Mouse (Mus musculus) forebrain, embryonic 15.5 days (tissue): Measurements from ENCODE around the gene Sox5. TPM values are rescaled to one million over a fixed set of nuclear protein-coding genes. Genes with fewer than 3 reads are reported as not detected.

ENCODE experiments used
- ATAC-seq: fragments of 200-750 bp; cut with Nextera tagmentation; replicated peaks from 2 replicates; pipeline ENCODE4 v1.8.0; 2017; ENCODE audit warnings: mild to moderate bottlenecking, moderate TSS enrichment, moderate library complexity
- H3K27ac ChIP-seq: fragments of 300-500 bp; sonication (generic); replicated peaks from 2 replicates; pipeline ENCODE4 v1.5.1; 2015; ENCODE audit warnings: mild to moderate bottlenecking, inconsistent platforms
- H3K27me3 ChIP-seq: fragments of 300-500 bp; sonication (generic); 2 replicates; pipeline ENCODE4 v1.6.1; 2015; ENCODE audit warnings: inconsistent platforms
- H3K36me3 ChIP-seq: fragments of 300-500 bp; sonication (generic); 2 replicates; pipeline ENCODE4 v1.6.1; 2015; ENCODE audit warnings: mild to moderate bottlenecking, inconsistent platforms
- H3K4me1 ChIP-seq: fragments of 300-500 bp; sonication (generic); 2 replicates; pipeline ENCODE4 v1.6.1; 2015; ENCODE audit warnings: inconsistent platforms
- H3K4me2 ChIP-seq: fragments of 300-500 bp; sonication (generic); replicated peaks from 2 replicates; pipeline ENCODE4 v1.6.1; 2015; ENCODE audit warnings: mild to moderate bottlenecking, inconsistent platforms
- H3K4me3 ChIP-seq: fragments of 300-500 bp; sonication (generic); 2 replicates; pipeline ENCODE4 v1.5.1; 2015; ENCODE audit warnings: mild to moderate bottlenecking, inconsistent platforms
- H3K9ac ChIP-seq: fragments of 300-500 bp; sonication (generic); replicated peaks from 2 replicates; pipeline ENCODE4 v1.6.1; 2015; ENCODE audit warnings: mild to moderate bottlenecking, inconsistent platforms
- H3K9me3 ChIP-seq: fragments of 300-500 bp; sonication (generic); 2 replicates; pipeline ENCODE4 v1.6.1; 2016; ENCODE audit warnings: inconsistent platforms
- WGBS: fragments of 180-500 bp; shearing (Covaris S2); methylation state at CpG from one replicate; pipeline ENCODE4 v1.1.7; 2015; ENCODE audit warnings: mixed read lengths; 5-methylcytosine and 5-hydroxymethylcytosine counted together
- polyA plus RNA-seq: library from polyadenylated mRNA; unstranded; fragments of >200 nt; fragmentation: Nextera tagmentation; extraction: Ambion mirVana; gene quantifications from 2 replicates; pipeline ENCODE4 v1.2.1, GENCODE M21; 2015

Gene Sox5
- polyA plus RNA-seq, 1 experiment from 2014 or later, result 239 TPM

DNA sequence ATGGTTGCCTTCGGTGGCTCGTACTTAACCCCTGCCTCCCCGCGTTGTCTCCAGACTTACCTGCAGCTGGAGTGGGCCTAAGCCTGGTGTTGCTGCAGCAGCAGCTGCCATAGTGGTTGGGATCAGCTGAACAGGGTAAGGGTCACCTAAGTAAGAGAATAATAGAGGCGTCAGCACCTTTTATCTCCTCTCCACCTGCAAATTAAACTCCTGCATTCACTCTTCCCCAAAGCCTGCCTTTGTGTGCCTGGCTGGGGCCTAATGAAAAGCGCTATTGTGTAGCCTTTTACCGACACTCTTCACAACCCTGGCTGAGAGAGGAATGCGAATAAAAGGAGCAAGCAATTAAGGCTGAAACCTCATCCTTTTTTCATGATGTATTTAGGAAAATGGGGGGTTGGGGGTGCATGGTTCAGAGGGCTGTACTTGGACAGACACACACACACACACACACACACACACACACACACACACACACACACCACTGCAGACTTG lies 840.4 kb downstream of the Sox5 start:
- Histone ChIP-seq H3K4me2 (no peak overlapping the region), H3K9me3 (no peaks in the 10 kb centered on the region), H3K27ac (peak overlapping the region; percentile 61), H3K4me3 (no peak overlapping the region), H3K4me1 (peaks cover 12% of the 10 kb centered on the region), H3K27me3 (no peaks in the 10 kb centered on the region), H3K9ac (no peak overlapping the region), H3K36me3 (no peaks in the 10 kb centered on the region)
- ATAC-seq, result peak; percentile 83
- WGBS, result 6% methylated on average over 8 of the region's 8 CpGs

DNA sequence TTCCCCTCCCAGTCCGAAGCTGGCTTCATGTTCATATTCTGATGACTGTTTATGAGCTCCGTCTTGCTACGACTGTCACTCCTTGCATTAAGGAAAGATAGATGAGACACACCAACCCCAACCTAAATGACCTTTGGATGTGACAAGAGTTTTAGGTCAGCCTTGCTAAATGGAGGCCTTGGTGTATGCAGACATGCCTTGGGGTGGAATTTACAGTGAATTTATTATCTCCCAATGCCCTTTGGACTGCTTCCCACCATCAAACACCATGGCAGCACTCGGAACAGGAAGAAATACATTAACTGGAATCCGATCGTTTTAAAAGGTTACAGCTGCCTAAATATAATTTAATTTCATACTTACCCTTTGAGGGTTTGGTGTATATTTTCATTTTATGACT lies 858.6 kb downstream of the Sox5 start:
- Histone ChIP-seq H3K4me1 (peaks cover 6% of the 10 kb centered on the region; the same call in 1 of the 2 replicates), H3K4me2 (no peak overlapping the region), H3K9ac (no peak overlapping the region), H3K4me3 (no peak overlapping the region), H3K9me3 (no peaks in the 10 kb centered on the region), H3K27ac (no peak overlapping the region), H3K36me3 (no peaks in the 10 kb centered on the region), H3K27me3 (no peaks in the 10 kb centered on the region)
- no peak for ATAC-seq
- 91% methylated on average over 6 of the region's 6 CpGs for WGBS

DNA sequence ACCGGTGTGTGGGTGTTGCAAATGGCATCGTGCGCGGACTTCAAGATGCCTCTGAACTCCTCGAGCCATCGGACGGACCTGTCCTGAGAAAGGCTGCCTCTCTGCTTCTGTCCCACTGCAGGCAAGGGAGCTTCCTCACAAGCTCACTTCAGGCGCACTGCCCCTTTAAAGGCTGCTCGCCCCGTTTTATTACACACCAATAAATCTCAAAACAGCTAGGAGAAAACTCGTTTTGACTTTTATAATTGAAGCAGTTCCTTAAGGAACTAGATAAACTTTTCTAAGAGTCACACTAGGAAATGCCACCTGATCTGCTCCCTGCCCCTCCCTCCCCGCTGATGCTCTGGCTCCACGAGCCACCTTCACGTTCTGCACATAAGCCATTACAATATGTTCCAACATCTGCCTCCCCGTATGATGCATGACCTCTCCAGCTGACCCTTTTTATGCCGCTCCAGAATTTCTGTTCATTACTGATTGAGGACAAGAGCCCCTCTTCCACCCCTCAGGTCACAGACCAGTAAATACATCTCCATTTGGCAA lies 863.3 kb downstream of the Sox5 start:
- no peak overlapping the region for H3K4me2 ChIP-seq
- no peak overlapping the region for H3K27ac ChIP-seq
- no peaks in the 10 kb centered on the region for H3K9me3 ChIP-seq
- H3K36me3 ChIP-seq, result no peaks in the 10 kb centered on the region
- no peak for ATAC-seq
- H3K9ac ChIP-seq, result no peak overlapping the region
- peaks cover 6% of the 10 kb centered on the region; the same call in 1 of the 2 replicates for H3K4me1 ChIP-seq
- WGBS, result 65% methylated on average over 16 of the region's 16 CpGs
- no peak overlapping the region for H3K4me3 ChIP-seq
- H3K27me3 ChIP-seq, result no peaks in the 10 kb centered on the region

DNA sequence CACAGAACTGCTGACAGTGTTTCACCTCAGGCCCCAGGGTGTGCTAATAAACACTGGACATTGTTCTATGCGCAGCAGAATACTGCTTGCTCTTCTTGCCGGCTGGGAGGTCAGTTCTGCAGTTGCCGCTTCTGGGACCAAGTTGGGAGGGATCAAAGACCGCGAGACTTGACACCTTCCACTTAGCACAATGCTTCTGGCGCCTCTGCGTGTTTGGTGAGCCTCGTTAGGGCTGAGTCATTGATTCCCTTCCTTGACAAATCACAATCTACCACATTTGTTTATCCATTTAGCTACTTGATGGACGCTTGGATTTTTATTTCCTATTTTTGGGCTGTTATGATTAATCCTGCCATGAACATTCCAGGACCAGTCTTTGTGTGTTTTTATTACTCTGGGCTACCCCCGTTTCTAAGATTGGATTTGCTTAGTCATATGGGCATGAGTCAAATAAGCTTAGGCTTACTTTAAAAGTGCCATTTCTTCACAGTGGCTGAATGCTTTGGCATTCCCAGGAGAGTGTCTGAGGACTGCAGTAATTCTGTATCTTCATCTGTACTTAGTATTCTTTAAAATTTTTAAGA lies 865.5 kb downstream of the Sox5 start:
- ATAC-seq, result no peak
- Histone ChIP-seq H3K4me2 (no peak overlapping the region), H3K4me1 (peaks cover 15% of the 10 kb centered on the region), H3K9me3 (no peaks in the 10 kb centered on the region), H3K27ac (no peak overlapping the region), H3K4me3 (no peak overlapping the region), H3K9ac (no peak overlapping the region), H3K36me3 (no peaks in the 10 kb centered on the region), H3K27me3 (no peaks in the 10 kb centered on the region)
- 50% methylated on average over 10 of the region's 10 CpGs for WGBS

DNA sequence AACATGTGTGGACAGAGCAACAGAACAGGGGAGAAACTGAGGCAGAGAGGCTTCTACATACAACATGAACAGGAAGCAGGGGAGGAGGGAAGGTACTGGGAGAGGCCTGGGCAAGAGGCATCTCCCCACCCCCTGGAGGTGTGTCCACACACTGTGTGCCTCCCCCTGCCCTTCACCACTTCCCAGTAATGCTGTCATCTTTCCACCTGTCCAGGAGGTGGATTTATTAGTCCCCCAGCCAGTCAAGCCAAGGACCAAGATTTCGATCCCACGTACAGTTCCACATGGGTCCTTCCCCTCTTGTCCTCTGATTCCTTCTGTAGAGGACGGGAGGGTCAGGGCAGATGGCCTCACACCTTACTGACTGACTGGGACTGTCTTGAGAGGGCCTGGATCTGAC lies 866.1 kb downstream of the Sox5 start:
- no peak for ATAC-seq
- Histone ChIP-seq H3K4me2 (no peak overlapping the region), H3K4me1 (peaks cover 15% of the 10 kb centered on the region), H3K9me3 (no peaks in the 10 kb centered on the region), H3K9ac (no peak overlapping the region), H3K27me3 (no peaks in the 10 kb centered on the region), H3K4me3 (no peak overlapping the region), H3K36me3 (no peaks in the 10 kb centered on the region), H3K27ac (no peak overlapping the region)
- WGBS, result 91% methylated on average over 3 of the region's 3 CpGs

DNA sequence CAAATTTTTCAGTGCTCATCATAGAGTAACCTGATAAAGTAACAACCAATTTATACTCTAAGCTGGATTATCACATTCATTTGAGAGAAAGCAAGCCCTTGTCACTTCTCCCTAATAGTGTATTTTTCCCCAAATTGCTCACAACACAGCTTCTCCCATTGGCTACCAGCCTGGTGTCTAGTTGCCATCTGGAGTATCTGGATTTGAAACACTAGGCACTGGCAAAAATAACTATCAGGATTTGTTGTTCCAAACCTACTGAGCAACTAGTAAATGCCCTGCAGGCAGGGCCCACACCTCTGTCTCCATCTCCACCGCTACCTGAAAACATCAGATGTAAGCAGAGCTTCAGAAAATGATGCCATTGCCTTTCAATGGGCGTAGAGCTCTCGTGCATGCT lies 869.5 kb downstream of the Sox5 start:
- H3K27me3 ChIP-seq, result no peaks in the 10 kb centered on the region
- peak overlapping the region; percentile 36; the same call in 1 of the 2 replicates for H3K27ac ChIP-seq
- H3K9me3 ChIP-seq, result no peaks in the 10 kb centered on the region
- H3K4me2 ChIP-seq, result no peak overlapping the region
- H3K4me3 ChIP-seq, result no peak overlapping the region
- H3K4me1 ChIP-seq, result peaks cover 8% of the 10 kb centered on the region
- no peak for ATAC-seq
- no peaks in the 10 kb centered on the region for H3K36me3 ChIP-seq
- WGBS, result 90% methylated on average over 3 of the region's 3 CpGs
- H3K9ac ChIP-seq, result no peak overlapping the region

DNA sequence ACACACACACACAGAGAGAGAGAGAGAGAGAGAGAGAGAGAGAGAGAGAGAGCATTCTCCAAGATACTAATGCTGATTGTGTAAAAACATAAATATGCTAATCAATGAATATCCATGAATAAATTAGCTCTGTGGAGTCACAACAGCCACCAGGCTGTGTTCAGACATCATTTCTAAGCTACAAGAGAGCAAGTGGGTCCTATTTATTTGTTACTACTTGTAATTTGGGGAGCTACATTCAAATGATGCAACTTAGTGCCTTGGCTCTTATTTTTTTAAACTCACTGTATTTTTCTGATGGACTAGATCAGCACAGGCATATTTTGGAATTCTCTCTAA lies 877.1 kb downstream of the Sox5 start:
- Histone ChIP-seq H3K4me1 (peaks cover 25% of the 10 kb centered on the region), H3K36me3 (no peaks in the 10 kb centered on the region), H3K9me3 (no peaks in the 10 kb centered on the region), H3K4me2 (no peak overlapping the region), H3K9ac (no peak overlapping the region), H3K4me3 (no peak overlapping the region), H3K27me3 (no peaks in the 10 kb centered on the region), H3K27ac (peak overlapping the region; percentile 62)
- peak; percentile 31; the same call in 1 of the 2 replicates for ATAC-seq

DNA sequence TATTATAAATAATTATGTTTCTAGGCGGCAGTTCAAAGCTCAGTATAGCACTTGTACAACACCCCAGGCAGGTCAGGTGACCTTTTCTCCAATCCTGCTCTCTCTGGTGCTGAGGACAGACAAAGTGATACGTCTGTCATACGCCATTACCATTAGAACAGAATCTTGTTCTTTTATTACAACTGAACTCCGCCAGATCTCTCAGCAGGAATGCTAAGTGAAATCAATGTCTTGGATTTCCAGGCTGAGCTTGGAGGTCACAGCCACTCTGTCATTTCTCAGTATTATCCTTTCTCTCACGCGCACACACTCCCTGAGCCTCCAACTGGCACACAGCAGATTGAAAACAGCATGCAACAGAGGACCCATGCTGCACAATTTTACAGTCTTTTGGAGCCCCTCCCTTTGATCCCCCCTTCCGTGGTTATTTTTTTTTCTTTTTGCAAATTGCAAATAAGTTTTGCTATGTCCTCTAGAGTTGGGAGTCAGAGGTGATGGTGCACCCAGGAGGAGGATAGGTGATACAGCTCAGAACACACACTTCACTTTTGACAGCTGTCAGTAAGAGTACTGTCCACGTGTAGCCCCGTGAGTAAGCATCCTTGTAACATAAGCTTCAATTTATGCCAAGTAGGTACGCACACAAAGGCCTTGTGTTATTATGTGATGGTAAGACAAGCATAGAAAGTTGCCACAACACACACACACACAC lies 877.6 kb downstream of the Sox5 start:
- Histone ChIP-seq H3K27ac (peak overlapping the region; percentile 62), H3K27me3 (no peaks in the 10 kb centered on the region), H3K36me3 (no peaks in the 10 kb centered on the region), H3K9me3 (no peaks in the 10 kb centered on the region), H3K4me1 (peaks cover 25% of the 10 kb centered on the region), H3K9ac (no peak overlapping the region), H3K4me3 (no peak overlapping the region), H3K4me2 (no peak overlapping the region)
- peak; percentile 74 for ATAC-seq
- WGBS, result 32% methylated on average over 10 of the region's 10 CpGs

DNA sequence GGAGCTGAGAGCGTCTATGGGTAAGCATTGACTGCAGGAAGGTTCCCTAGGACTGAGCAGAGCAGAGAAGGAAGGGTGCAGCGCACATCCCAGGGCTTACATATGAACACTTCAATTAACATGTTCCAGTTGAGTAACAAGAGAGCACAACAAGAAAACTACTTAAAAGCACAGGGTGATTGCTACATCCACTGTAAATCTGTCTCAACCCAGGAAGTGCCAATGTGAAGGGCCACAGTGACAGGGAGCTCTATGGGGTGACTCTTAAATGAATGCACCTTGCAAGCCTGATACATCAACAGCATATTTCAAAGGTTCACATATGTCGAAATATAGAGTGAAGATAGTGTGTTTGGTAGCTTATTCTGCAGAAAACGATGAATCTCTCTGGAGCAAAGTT lies 880.9 kb downstream of the Sox5 start:
- Histone ChIP-seq H3K36me3 (no peaks in the 10 kb centered on the region), H3K4me1 (peaks cover 23% of the 10 kb centered on the region), H3K9ac (no peak overlapping the region), H3K27ac (no peak overlapping the region), H3K9me3 (no peaks in the 10 kb centered on the region), H3K27me3 (no peaks in the 10 kb centered on the region), H3K4me3 (no peak overlapping the region), H3K4me2 (no peak overlapping the region)
- no peak for ATAC-seq
- WGBS, result 96% methylated on average over 4 of the region's 4 CpGs

DNA sequence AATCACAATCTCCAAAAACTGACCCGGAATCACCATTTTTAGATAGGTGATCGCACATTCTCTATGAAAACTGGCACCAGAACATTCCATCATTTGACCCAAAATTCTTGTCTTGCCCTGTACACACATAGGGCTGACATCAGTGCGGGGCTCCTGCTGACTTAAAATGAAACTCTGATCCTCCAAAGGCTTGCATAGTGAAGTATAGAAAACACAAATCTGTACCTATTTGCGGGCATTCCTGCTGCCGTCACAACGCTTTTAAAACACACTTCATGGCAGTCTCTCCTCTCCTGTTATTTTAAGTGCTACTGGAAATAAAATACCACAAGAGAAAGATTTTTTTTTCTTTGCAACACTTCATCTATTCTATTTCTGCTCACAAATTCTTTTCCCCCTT lies 886.7 kb downstream of the Sox5 start:
- Histone ChIP-seq H3K36me3 (no peaks in the 10 kb centered on the region), H3K27me3 (no peaks in the 10 kb centered on the region), H3K4me3 (no peak overlapping the region), H3K9ac (no peak overlapping the region), H3K9me3 (no peaks in the 10 kb centered on the region), H3K4me1 (no peaks in the 10 kb centered on the region), H3K4me2 (no peak overlapping the region), H3K27ac (no peak overlapping the region)
- no peak for ATAC-seq
- WGBS, result 89% methylated on average over 6 of the region's 6 CpGs

DNA sequence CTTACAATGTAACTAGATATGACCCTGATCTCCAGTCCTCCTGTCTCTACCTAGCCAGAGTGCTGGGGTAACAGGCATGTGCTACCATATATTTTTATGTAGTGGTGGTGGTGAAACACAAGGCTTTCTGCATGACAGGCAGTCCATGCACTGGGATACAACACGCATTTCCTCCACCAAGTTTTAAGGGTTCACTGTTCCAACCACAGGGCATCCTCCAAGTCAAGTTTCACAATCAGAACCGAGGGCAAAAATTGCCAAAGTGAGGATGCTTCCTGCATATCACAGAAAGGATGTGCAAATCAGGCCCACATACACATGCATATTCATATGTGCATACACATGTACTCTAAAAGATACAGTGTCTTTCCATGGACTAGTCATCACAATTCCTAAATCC lies 888.9 kb downstream of the Sox5 start:
- no peak overlapping the region for H3K9ac ChIP-seq
- ATAC-seq, result no peak
- no peaks in the 10 kb centered on the region for H3K27me3 ChIP-seq
- H3K27ac ChIP-seq, result no peak overlapping the region
- H3K4me1 ChIP-seq, result no peaks in the 10 kb centered on the region
- WGBS, result 92% methylated on average over 2 of the region's 2 CpGs
- H3K36me3 ChIP-seq, result no peaks in the 10 kb centered on the region
- no peak overlapping the region for H3K4me3 ChIP-seq
- H3K9me3 ChIP-seq, result no peaks in the 10 kb centered on the region
- no peak overlapping the region for H3K4me2 ChIP-seq

DNA sequence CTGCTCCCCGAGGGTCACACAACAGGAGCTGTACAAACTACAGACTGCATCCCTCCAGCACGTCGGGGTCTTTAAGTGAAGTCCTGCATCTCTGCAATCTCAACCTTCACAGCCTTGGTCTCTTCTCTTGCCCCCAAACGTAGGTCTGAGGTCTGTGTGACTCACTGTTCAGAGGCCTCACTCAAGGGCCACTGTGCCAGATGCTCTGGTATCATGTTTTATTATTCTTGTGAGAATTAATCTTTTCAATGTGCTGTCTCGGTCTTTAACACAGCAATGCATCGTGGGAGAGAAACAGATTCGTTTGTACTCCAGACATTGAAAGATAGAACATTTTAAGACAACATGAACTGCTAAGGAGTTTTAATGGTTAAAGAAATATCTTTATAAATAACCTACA lies 893.2 kb downstream of the Sox5 start:
- WGBS, result 79% methylated on average over 7 of the region's 7 CpGs
- H3K4me3 ChIP-seq, result no peak overlapping the region

More for the DNA sequence above, 893.2 kb downstream of the Sox5 start:
- peaks cover 3% of the 10 kb centered on the region for H3K36me3 ChIP-seq
- no peak for ATAC-seq
- no peaks in the 10 kb centered on the region for H3K4me1 ChIP-seq
- H3K27ac ChIP-seq, result no peak overlapping the region
- no peaks in the 10 kb centered on the region for H3K9me3 ChIP-seq
- H3K4me2 ChIP-seq, result no peak overlapping the region
- H3K27me3 ChIP-seq, result no peaks in the 10 kb centered on the region
- no peak overlapping the region for H3K9ac ChIP-seq
